In genomic region chr19:55741439-55741928, GRCm38 (mm10) we compare ENCODE assay signal across 8 mouse cellular contexts. TPM values are rescaled to one million over a fixed set of nuclear protein-coding genes. Genes with fewer than 3 reads are reported as not detected.
DNase-seq lines count a peak whose midpoint lies in the region; ATAC-seq and TF ChIP-seq lines count a peak whose summit lies in the region.

Gene Tcf7l2, plus strand, starts transcription at chr19:55741820.

- peak within 1 kb of the TSS; percentile 60 for H3K9ac ChIP-seq in forebrain, embryonic 16.5 days (replicated peaks; ENCODE audit: low read depth, low read length)
- peak within 1 kb of the TSS; percentile 57 for H3K9ac ChIP-seq in neural tube, embryonic 14.5 days (replicated peaks; ENCODE audit: low read depth, low read length)

- peak within 1 kb of the TSS; percentile 53 for H3K4me3 ChIP-seq in forebrain, embryonic 16.5 days (replicated peaks; ENCODE audit: low read length)
- peak within 1 kb of the TSS; percentile 41 for H3K4me3 ChIP-seq in neural tube, embryonic 14.5 days (ENCODE audit: low read depth, low read length)
- peak within 1 kb of the TSS; percentile 96 for H3K4me3 ChIP-seq in testis, adult 2 months (ENCODE audit: control insufficient read depth, low read depth, low read length)

- peak within 1 kb of the TSS; percentile 74 for H3K27ac ChIP-seq in forebrain, embryonic 16.5 days (ENCODE audit: low read length)
- peak within 1 kb of the TSS; percentile 55 for H3K27ac ChIP-seq in neural tube, embryonic 14.5 days (ENCODE audit: low read depth, low read length)
- H3K27ac ChIP-seq in testis, adult 2 months (ENCODE audit: control insufficient read depth, insufficient read depth, low read depth, low read length): peak within 1 kb of the TSS; percentile 88

- peaks cover 45% of the 10 kb centered on the region for H3K4me1 ChIP-seq in forebrain, embryonic 16.5 days (replicated peaks; ENCODE audit: control insufficient read depth, insufficient read depth, low read length)
- 0 out of 2 replicates have a peak, but pooled peaks cover 6% of the 10 kb centered on the region for H3K4me1 ChIP-seq in neural tube, embryonic 14.5 days (ENCODE audit: control insufficient read depth, insufficient read depth, low read length)
- H3K4me1 ChIP-seq in testis, adult 2 months (ENCODE audit: control insufficient read depth, insufficient read depth, low read length): peaks cover 16% of the 10 kb centered on the region

- no peaks in the 10 kb centered on the region for H3K9me3 ChIP-seq in forebrain, embryonic 16.5 days (ENCODE audit: control insufficient read depth, low read length)
- H3K9me3 ChIP-seq in neural tube, embryonic 14.5 days (ENCODE audit: control insufficient read depth, low read length): no peaks in the 10 kb centered on the region

- no peak for TF ChIP-seq CTCF in testis, adult 2 months (IDR thresholded peaks at IDR 0.05; ENCODE audit: control insufficient read depth, insufficient read depth, insufficient replicate concordance, low read depth, low read length)

- peak within 1 kb of the TSS; percentile 73 for H3K4me2 ChIP-seq in forebrain, embryonic 16.5 days (ENCODE audit: low read length)
- peak within 1 kb of the TSS; percentile 54 for H3K4me2 ChIP-seq in neural tube, embryonic 14.5 days (ENCODE audit: low read depth, low read length)

- no peaks in the 10 kb centered on the region for H3K27me3 ChIP-seq in forebrain, embryonic 16.5 days (replicated peaks; ENCODE audit: control insufficient read depth, insufficient read depth, low read length)
- H3K27me3 ChIP-seq in neural tube, embryonic 14.5 days (ENCODE audit: control insufficient read depth, insufficient read depth, low read length): no peaks in the 10 kb centered on the region
- peaks cover 11% of the 10 kb centered on the region for H3K27me3 ChIP-seq in testis, adult 2 months (ENCODE audit: control insufficient read depth, insufficient read depth, low read length)

- WGBS in forebrain, embryonic 16.5 days: under 1% methylated on average over 41 of the region's 42 CpGs
- 1% methylated on average over 42 of the region's 42 CpGs for WGBS in neural tube, embryonic 14.5 days

- peak; percentile 86 for ATAC-seq in forebrain, embryonic 16.5 days
- ATAC-seq in neural tube, embryonic 14.5 days (ENCODE audit: low read depth): peak; percentile 89

- peak; percentile 50 to 64 for DNase-seq in CD8-positive naive resting alpha-beta T cell, adult 2 months (ENCODE audit: low read depth in 2 of 2, low spot score in 2 of 2)
- peak; percentile 88 for DNase-seq in c-Kit-positive CD71-negative TER-119-negative erythroid progenitor cells, embryonic 14.5 days (ENCODE audit: low read depth)
- DNase-seq in heart, postnatal 25 days (ENCODE audit: low spot score): peak; percentile 89
- peak; percentile 41 to 80 for DNase-seq in layer of hippocampus, adult 18-20 months (ENCODE audit: low spot score in 2 of 2)
- DNase-seq in lung, adult 18-20 months: peak; percentile 89 to 91

- no peaks in the 10 kb centered on the region for H3K36me3 ChIP-seq in forebrain, embryonic 16.5 days (ENCODE audit: control insufficient read depth, insufficient read depth)
- H3K36me3 ChIP-seq in neural tube, embryonic 14.5 days (ENCODE audit: control insufficient read depth, insufficient read depth, low read length): no peaks in the 10 kb centered on the region
- H3K36me3 ChIP-seq in testis, adult 2 months (ENCODE audit: control insufficient read depth, insufficient read depth, low read length): no peaks in the 10 kb centered on the region

- intact Hi-C loops in heart, postnatal 25 days (cut with DNase I): loop anchor here (5.0 to 10.0 kb wide), 2 partner anchors 66 to 407 kb away; no protein-coding TSS in a partner anchor

- TF ChIP-seq POLR2A in testis, adult 2 months (IDR thresholded peaks at IDR 0.05; ENCODE audit: control insufficient read depth, low read depth, low read length): peak; percentile 46; the same call in 1 of the 2 replicates

RNA-seq across cellular contexts. Expression of gene Tcf7l2, which starts in this region (rescaled TPM):
- polyA plus RNA-seq in forebrain, embryonic 16.5 days (2015; fragmentation: Nextera tagmentation; extraction: Ambion mirVana): 26.5 and 58.7 TPM in 2 replicates
- 10 to 100 TPM; 14.6 to 14.7 TPM for total RNA-seq in heart, postnatal 25 days (2021)
- 10 to 100 TPM; 10.5 to 13.1 TPM for total RNA-seq in layer of hippocampus, adult 18-20 months (2021)
- 15.5 and 16.7 TPM in 2 replicates for polyA plus RNA-seq in neural tube, embryonic 14.5 days (2014; fragmentation: Nextera tagmentation; extraction: Ambion mirVana)
- 6.1 and 6.2 TPM in 2 replicates for polyA plus RNA-seq in testis, adult 2 months (2012; rRNA removed)

Comparison
In these comparisons a context has a peak if more than half of its experiments do, and no peak if none do; other contexts are left out.
1. Peak in every context shown above with its lines: DNase-seq, ATAC-seq, H3K4me3 ChIP-seq and H3K27ac ChIP-seq.
2. H3K4me3 ChIP-seq: peak in every context shown above with its lines; median percentile 96 in testis, adult 2 months; 53 in forebrain, embryonic 16.5 days; 41 in neural tube, embryonic 14.5 days.